Mouse (Mus musculus) cerebellum, adult 11-12 months (tissue): ENCODE results near the gene Prkd2.

Experiments used
- DNase-seq: peaks from one replicate; pipeline ENCODE4 v3.0.0; 2022

The Prkd2 gene

DNA sequence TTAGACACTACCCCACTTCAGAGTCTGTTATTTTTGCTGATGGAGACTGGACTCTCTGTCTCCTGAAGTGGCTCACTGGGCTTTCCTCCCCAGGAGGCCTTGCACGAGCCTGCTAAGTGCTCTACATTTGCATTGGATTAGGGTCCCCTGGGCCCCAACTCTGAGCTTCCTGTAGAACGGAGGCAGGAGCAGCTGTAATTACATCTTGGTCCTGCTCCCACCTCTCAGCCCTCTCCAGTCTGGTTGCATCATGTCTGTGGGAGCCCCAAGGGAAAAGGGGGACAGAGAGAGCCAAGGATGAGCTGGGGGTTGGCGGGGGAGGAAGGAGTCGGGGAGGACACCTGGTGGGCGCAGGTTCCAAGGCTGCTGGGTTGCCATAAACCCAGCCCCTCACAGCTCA lies 57.8 kb downstream of the Prkd2 start:
- DNase-seq, result no peak

DNA sequence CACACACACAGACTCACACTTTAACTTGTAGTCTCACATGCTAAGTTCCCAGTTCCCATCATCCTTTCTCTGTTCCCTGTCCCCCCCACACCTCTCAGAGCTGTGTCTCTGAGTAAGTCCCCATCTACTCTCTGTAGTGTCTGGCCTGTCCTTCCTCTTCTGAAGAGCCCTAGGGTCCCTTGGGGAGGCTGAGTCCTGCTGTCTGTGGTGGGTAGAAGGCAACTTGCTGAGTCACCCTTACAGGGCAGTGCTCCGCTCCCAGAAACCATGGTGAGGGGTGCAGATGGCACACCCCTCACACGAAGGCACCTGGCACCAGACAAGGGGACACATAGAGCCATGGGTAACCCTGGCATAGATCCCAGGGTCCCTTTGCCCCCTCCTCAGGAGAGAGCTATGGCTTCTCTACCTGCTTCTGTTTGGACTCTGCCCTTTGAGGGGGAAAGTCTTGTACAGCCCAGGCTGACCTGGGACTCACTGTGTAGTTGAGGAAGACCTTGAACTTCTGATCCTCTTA lies 60.8 kb downstream of the Prkd2 start:
- no peak for DNase-seq

DNA sequence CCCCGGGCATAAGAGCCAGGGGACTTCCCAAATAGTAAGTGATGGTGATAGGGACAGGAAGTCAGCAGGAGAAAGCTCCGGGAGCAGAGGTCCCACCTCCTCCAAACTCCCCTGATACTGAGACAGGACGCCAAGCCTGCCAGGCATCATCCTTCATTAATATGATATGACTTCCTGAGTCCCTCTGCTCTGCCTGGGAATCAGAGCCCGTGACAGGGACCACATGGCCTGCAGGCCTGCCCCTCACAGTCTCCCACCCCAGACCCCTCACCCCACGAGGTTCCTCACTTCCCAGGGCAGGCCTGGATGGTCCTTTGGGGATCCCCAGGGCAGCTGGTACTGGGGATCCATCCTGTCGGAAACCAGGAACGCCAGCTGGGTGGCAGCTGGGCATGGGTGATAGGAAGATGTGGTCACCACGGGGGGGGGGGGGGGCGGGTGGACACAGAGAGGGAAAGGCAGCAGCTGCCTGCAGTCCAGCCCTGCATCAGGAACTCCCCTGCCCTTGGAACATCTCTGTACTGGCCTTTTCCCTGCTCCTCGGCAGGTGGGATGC lies 61.5 kb downstream of the Prkd2 start:
- DNase-seq, result no peak

DNA sequence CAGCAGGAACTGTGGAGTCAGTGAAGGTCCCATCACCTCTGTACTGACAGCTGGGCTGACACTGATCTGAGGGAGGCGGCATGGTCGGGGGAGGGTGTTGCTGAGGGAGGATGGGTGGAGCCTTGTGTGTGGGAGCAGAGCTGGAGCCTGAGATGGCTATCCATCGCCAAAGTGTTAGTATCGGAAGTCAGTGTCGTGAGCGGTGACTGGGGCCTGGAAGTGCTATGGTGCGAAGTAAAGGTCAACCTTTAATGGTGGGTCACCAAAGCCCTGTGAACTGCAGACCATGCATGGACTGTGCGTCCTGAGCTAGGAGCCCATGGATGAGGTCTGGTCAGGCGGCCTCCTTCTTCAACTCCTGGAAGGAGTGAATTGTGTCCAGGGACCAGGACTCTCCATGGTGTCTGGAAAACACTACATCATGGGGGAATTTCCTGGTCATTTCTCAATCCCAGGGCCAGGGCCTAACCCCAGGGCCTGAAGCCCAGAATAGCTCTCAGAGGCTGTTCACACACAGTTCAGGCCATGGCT lies 62.9 kb downstream of the Prkd2 start:
- no peak for DNase-seq

DNA sequence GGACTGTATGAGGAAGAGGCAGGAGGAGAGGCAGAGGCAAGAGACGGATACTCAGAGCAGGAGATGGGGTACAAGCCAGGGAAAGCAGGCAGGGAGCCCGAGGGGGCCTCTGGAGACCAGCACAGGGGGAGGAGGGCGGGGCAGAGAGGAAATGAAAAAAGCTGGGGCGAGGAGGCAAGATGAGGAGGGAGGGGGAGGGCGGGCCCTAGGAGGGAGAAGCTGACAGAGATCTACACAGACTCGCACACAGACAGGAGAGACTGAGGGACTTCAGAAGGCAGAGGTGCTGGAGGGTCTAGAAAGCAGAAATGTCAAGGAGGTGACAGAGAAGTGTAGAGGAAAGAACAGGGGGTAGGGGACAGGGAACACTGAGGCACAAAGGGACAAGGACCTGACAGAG lies 63.6 kb downstream of the Prkd2 start, which contains the start of gene Ptgir:
Gene Ptgir, plus strand, starts transcription at position 210 of the 400 bp plus-strand sequence.
- no peak for DNase-seq

DNA sequence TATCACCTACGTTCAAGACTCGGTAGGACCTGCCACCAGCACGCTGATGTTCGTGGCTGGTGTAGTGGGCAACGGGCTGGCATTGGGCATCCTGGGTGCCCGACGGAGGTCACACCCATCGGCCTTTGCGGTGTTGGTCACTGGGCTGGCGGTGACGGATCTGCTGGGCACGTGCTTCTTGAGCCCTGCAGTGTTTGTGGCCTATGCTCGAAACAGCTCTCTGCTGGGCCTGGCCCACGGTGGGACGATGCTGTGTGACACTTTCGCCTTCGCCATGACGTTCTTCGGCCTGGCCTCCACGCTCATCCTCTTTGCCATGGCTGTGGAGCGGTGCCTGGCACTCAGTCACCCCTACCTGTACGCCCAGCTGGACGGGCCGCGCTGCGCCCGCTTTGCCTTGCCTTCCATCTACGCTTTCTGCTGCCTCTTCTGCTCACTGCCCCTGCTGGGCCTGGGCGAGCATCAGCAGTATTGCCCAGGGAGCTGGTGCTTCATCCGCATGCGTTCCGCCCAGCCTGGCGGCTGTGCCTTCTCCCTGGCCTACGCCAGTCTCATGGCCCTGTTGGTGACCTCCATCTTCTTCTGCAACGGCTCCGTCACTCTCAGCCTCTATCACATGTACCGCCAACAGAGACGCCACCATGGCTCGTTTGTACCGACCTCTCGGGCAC lies 64.3 kb downstream of the Prkd2 start:
- no peak for DNase-seq

DNA sequence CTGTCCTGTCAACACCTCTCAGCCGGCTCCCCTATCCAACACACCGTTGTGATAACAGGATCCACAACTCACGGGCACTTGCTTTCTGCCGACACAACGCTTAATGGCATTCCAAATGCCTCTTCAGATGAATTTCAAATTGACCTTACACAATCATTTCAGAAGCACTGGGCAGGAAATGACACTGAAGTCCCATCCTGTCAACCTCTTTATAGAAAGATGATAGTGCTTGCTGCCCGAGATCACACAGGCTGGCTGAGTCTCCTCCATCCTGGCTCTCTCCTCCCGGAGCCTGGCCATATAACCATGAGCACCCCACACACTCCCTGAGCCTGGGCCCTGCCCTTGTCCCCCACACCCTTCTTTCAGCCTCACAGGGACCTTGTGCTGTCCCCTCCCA lies 65.1 kb downstream of the Prkd2 start:
- no peak for DNase-seq

DNA sequence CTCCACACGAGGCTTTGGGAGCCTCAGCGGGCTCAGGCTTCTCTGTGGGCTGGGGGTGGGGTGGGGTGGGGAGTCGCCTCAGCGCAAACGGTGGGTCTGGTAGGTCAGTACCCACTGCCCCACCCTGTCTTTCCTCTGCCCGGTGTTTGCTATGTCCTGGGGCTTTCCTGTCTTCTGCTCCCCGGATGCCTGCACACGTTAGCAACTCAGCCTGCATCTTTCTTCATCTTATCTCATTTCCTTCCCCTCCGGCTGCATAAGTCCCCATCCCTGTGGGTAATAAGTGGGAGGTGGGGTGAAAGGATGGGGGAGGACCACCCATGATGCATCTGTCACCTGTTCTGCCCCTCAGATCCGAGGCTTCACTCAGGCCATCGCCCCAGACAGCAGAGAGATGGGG lies 65.7 kb downstream of the Prkd2 start:
- no peak for DNase-seq

DNA sequence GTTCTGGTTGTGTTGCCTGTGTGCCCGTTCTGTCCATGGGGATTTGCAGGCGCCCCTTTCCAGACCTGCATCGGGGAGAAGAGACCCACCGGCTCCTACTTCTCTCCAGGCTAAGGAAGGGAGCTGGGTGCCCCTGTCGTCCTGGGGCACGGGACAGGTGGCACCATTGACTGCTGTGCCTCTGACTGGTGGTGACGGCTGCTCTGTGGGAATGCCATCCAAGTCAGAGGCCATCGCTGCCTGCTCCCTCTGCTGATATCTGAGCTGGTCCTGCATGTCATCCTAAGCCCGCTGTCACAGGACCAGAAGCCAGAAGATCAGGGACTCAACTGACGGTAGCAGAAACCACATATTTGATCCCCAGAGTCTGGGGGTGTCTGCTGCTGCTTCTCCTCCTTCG lies 66.2 kb downstream of the Prkd2 start:
- no peak for DNase-seq

DNA sequence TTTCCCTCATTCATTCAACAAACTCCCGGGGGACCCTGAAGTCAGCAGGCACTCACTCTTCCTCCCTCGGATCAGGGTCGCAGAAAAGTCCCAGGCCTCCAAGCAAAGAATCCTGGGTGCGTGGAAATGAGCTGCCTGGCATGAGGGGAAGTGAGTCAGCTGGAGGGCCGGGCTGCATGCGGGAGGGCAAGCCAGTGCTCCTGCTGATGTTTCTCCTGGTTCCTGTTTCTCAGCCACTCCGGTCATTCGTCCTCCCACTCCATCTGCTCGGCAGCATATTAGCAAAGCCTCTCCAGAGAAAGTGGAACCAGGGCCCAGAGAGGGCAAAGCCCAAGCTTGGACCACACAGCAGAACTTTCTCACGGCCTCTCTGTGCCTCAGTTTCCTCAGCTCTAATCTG lies 67.2 kb downstream of the Prkd2 start:
- DNase-seq, result no peak

DNA sequence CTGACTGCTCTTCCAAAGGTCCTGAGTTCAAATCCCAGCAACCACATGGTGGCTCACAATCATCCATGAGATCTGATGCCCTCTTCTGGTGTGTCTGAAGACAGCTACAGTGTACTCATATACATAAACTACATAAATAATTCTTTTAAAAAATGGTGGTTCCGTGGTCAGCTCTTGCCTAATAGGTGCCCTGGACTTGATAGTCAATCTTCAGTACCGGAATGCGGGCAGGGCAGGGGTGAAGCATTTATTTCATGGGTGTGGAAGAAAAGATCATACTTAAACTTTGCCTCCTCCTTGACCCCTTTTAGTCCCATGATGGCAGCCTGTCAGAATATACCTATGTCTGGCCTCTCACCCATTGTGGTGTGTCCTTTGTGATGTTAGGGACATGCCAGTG lies 69.2 kb downstream of the Prkd2 start:
- DNase-seq, result no peak

DNA sequence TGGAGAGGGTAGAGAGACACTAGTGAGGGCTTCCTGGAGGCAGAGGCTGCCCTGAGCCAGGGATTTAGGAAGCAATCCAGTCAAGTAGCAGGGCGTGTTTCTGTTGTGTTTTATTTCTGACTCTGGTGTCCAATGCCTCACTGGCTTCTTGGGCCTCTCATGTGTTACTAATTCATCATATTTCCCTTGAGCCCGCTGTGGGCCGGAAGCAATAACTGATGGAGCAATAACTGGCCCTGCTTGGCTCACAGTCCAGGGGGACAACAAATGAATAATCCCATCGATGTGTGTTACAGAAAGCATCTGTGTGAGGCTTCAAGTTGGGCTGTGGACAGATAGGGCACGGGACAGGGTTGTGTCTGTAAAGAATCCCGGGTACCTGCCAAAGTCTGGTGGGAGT lies 69.7 kb downstream of the Prkd2 start:
- DNase-seq, result no peak

DNA sequence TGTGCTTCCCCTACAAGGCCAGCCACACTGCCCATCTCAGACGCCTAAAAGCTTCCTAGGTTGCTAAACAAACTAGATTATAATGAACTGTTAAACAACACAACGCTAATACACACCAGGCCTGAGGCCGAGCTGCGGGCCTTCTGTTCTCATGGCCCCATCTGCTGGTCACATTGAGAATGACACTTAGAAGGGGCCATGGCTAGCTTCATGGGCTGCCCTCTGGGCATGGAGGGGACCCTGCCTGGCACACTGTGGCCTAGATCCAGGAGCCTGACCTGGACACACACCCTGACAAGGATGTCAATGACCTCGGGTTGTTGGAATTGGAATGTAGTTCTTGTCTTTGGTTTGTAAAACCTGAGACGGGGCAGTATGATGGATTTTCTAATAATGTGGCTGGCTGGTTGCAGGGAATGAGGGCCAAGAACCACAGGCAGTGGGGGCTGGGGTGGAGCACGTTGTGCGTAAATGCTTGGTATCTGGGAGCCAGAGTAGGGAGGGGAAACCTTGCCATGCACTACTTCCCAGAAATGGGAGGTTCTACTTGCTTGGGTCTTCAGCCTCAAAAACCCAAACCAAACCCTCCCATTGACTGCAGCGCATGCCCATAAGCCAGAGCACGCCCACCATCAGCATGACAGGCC lies 71.2 kb downstream of the Prkd2 start:
- peak; percentile 69 for DNase-seq

DNA sequence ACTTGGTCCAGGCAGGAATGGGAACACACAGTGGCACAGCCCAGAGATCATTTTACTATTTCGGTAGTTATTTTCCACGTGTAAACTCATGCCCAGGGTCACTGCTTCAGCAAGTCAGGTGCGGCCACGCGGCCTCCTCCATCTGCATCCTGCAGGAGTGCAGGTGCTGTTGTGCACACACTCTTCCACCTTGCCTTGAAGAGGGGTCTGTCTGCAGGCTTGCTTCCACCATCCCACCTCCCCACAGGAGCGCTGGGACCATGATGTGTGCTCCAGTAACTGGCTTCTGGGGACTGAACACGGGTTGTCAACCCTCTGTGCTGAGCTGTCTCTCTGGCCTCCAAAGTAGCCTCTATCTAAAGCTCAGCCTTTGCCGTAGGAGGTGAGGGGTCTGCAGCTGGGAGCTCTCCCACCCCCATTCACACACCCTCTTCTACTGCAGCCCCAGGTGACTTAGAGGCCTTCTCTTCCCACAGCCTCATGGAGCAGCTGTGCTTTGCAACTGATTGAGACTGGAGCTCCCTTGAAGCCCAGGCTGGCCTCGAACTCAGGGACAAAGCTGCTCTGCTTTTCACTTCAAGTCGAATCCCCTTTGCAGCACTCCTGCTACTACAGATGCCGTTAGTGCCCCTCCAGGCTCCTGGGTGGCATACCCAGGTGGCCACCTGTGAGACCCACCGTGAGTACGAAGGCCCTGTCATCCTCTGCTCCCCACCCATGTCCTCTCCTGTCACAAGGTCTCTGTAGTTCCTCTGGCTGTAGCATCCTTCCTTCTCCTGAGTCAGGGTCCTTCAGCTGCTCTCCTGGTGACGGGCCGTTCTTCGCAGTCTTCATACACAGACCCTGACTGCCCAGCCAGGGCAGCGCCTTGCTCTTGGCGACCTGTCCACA lies 72.0 kb downstream of the Prkd2 start:
- DNase-seq, result no peak

DNA sequence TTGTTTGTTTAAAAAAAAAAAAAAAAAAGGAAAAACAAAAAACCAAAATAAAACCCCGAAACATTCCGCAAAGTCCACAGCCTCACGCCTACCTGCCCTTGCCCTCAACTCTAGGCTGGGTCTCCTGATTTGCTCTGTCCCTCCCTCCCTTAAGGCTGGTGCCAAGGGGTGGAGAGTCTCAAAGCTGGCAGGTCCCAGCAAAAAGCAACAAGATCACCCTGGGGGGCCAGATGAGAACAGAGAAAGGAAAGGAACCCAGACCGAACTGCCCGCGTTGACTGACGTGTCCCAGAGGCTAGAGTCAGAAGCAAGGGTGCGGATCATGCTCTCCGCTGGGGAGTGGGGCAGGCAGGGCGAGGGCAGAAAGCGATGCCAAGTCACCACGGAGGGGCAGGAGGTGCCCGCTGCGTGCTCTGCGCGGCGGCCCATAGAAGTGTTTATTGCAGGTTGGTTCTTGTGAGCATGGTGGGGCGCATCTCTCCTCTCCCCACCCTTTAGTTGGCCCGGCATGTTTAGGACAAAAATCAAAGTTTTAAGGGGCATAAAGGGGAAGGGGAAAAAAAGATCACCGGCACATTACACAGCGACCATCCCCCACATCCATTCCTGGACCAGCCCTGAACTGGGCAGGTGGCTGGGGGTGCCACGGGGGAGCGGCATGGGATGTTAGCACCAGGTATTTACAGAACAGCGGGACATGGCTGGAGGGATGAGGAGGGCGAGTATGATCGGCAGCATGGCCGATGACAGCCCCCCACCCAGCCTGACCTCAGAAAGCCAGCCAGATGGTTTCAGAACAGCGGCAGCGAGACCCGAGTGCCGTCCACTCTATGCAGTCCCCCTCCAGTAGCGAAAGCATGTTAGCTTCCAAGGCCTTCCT lies 73.0 kb downstream of the Prkd2 start:
- DNase-seq, result peak; percentile 65

DNA sequence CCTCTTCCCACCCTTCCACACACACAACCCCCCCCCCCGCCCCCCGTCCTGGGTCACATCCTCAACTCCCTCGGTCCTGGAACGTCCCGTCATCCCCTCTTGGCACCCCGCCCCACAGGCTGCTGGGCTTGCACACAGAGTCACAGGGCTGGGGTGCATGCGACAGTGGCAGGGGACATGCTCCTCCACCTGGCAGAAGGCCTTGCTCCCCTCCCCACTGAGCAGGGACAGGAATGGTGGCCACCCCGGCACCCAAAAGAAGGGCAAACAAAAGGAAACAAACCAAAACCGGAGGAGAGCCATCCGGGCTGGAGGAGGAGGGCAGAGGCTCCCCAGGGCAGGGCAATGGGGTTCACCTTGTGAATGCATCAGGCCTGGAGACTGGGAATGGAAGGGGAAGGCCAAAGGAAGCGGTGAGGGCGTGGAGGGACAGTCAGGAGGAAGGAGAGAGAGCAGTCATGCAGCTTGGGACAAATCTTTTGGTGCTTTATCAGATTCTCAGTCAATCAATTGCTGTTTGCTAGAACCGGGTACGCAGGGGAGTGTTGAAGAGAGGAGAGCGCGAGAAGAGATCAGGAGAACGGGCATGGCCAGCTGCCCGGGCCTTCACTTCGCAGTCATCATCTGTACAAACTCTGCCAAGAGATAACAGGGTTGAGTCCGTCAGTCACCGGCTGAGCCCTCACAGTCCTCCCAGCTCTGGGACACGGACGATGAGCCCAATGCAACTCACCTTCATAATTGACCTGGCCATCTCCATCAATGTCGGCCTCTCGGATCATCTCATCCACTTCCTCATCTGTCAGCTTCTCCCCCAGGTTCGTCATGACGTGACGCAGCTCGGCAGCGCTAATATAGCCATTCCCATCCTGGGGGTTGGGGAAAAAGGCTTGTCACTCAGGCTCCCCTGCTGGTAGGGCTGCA lies 73.9 kb downstream of the Prkd2 start:
- peak; percentile 73 for DNase-seq

DNA sequence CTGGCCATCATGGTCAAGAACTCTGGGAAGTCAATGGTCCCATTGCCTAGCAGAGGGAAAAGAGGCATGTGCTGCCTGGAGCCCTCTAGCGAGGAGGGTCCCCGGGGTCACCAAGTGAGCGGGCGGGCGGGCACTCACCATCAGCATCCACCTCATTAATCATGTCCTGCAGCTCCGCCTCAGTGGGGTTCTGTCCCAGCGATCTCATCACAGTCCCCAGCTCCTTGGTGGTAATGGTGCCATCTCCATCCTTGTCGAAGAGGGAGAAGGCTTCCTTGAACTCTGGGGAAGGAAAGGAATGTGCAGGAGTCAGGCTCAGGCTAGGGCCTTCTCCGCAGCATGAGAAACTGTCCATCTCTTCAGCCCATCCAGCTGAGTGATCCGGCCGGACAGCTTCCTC lies 74.7 kb downstream of the Prkd2 start:
- no peak for DNase-seq

DNA sequence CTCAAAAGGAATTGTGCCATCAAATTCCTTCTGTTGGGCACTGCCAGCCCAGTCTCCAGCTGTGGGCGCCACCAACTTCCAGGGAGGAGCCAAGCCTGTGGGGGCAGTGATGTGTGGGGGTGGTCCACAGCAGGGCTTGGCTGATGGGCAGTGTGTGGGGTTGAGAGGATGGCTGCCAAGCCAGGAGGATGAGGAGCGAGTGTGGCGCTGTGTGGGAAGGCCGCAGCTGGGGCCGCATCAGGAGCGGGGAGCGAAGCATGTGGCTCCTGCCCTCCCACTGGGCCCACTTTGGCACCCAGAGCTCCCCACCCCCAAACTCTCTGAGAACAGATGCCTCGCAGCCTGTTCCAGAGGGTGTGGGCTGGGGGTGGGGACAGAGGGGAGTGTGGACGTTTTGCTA lies 75.3 kb downstream of the Prkd2 start:
- DNase-seq, result peak; percentile 73

DNA sequence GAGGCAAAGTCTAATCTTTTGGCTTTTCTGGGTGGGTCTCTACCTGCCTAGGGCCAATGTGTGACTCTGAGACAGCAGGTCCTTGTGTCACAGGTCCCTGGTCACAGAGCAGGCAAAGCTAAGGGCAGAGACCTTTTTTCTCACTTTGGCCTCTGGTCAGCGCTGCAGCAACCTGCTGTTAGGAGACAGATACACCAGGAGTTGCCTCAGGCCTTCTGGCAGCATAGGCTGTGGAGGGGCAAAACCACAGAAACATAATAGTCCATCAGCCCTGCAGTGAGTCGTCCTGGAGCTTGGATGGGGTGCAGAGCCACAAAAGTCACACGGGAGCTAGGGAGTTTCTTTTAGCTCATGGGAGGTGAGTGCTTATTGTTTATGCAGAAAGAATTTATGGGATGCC lies 76.0 kb downstream of the Prkd2 start:
- DNase-seq, result no peak

DNA sequence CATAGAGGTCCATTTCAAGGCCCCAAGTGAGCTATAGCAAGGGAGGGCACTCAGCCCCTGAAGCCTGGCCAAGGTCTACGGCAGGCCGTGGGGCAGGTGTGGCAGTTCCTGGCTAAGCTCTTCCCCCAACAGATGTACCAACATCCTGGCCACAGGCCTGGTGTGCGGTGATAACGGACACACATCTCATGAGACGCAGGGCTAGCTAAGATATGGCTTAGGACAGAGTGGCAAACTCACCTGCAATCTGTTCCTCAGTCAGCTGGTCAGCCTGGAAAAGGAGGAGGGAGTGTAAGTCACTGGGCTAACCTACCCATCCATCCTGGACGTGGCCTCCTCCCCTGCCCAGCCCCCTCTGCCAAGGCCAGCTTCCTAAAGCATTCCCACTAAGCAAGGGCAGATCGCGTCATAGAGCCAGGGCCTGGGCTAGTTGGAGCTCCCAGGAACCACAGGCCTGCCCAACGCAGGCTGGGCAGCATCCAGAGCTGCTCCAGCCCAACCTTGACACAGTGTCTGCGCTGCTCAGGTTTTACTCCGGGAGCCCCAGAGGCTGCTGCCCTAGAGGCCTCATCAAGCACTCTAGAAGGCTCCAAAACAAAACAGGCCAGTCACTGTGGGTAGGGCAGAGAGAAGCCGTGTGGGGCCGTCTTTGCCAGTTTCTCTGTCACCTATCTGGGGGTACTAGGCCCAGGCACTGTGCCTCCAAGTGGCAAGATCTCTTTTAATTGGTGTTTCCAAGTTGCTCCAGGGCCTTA lies 76.9 kb downstream of the Prkd2 start:
- DNase-seq, result peak; percentile 68
